Mouse (Mus musculus): ENCODE results near the gene Dzip3. TPM values are rescaled to one million over a fixed set of nuclear protein-coding genes. Genes with fewer than 3 reads are reported as not detected.

Dzip3 gene
- total RNA-seq (2021) (1 to 10 TPM; 7.6 to 8.3 TPM), polyA plus RNA-seq (2012; rRNA removed) (1.6 and 4.0 TPM in 2 replicates)
- long read RNA-seq, full-length matches to known transcripts: 2 of 7 reads
- long read RNA-seq, partial matches to known transcripts: 1 of 7 reads
- long read RNA-seq, other reads (novel, unspliced or antisense): 4 of 7 reads

DNA sequence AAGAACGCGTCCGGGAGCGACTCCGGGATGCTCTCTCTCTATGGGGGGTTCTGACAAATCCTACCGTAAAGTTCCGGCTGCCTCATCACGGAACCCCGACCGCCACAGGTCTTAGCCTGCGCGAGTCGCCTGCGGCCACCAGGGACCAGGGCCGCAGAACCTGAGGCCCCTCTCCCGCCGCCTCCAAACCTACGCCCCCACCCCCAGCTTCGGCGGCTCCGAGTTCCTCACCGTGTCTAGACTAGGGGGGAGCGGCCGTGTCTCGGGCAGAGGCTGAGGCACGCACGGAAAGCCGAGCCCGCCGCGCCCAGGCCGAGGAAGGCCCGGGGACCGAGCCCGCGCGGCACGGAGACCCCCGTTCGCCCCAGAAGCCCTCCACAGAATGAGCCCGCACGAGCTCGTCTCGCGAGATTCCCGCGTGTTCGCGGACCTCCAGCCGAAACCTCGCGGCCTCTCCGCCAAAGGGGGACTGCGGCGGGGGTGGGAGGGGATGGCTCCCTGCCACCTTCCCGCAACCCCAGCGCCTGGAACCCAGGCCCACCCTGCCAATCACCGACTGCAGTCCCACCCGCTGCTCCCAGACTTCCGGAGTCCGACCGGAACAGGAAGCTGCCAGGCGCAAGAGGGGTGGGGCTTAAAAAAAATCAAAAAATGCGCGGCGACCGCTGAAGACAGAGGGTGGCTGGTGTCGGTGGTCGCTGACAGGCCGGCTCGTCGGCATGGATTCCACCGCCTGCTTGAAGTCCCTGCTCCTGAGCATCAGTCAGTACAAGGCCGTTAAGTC is at the start of gene Dzip3, which contains the start of gene Cip2a:
Gene Dzip3, minus strand, starts transcription at position 607 of the 784 bp plus-strand sequence.
Gene Cip2a, plus strand, starts transcription at position 627 of the 784 bp plus-strand sequence.
- under 1% methylated on average over 74 of the region's 74 CpGs for WGBS
- Histone ChIP-seq H3K27ac (peak within 1 kb of the TSS; percentile 87), H3K36me3 (ENCODE audit: control insufficient read depth, insufficient read depth, low read length) (no peaks in the 10 kb centered on the region), H3K4me1 (ENCODE audit: control insufficient read depth, insufficient read depth, low read length) (peaks cover 1% of the 10 kb centered on the region), H3K9ac (ENCODE audit: low read depth, low read length) (peak within 1 kb of the TSS; percentile 100), H3K4me3 (peak within 1 kb of the TSS; percentile 94), H3K27me3 (ENCODE audit: control insufficient read depth, insufficient read depth, low read length) (no peaks in the 10 kb centered on the region), H3K79me2 (replicated peaks; ENCODE audit: control insufficient read depth, insufficient read depth, low read length) (0 out of 2 replicates have a peak, but pooled peaks cover 1% of the 10 kb centered on the region)
- peak; percentile 89 to 90 for DNase-seq
- TF ChIP-seq EP300 (IDR thresholded peaks at IDR 0.05; ENCODE audit: insufficient read depth, low read depth, low read length): peak; percentile 7; the same call in 1 of the 2 replicates
- peak; percentile 23 for TF ChIP-seq CTCF (IDR thresholded peaks at IDR 0.05)
- 0 out of 2 replicates have a peak, but pooled peaks have one; percentile 38 for TF ChIP-seq POLR2A (IDR thresholded peaks at IDR 0.05; ENCODE audit: insufficient read depth, low read depth, low read length)
- intact Hi-C loops (cut with DNase I): no loop called here

DNA sequence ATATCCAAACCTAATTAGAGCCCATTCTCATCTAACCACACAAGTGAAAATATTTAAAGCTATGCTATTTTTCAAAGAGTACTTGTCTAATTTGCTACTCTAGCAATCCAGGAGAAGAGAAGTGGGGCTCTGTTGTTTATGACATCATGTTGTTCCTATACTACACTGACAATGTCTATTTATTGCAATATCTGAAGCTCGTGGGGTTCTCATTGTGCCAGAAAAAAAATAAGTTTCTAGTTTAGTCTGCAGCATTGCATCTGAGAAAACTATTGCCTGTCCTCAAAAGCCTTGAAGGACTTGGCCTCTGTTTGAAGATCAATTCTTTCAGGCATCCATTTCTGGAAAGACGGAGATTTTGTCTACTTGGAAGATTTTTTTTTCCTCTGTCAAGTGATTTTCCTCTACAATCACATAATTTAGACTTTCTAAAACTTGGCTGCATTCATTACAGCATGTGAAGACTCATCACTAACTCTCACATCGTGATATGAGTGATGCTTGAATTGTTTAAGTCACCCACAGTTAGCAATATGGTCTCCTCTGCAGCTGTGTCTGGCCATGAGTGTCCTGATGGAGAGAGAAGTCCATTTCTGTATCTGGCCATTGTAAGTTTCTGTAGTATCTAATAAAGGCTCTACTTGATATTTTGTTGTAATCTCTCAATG is 46.7 kb upstream of the Dzip3 start:
- TF ChIP-seq EP300 (IDR thresholded peaks at IDR 0.05; ENCODE audit: insufficient read depth, low read depth, low read length) (no peak), CTCF (IDR thresholded peaks at IDR 0.05) (no peak), POLR2A (IDR thresholded peaks at IDR 0.05; ENCODE audit: insufficient read depth, low read depth, low read length) (no peak)
- DNase-seq: no peak
- H3K36me3 ChIP-seq (ENCODE audit: control insufficient read depth, insufficient read depth, low read length): no peaks in the 10 kb centered on the region
- intact Hi-C loops (cut with DNase I): no loop called here
- no peak overlapping the region for H3K9ac ChIP-seq (ENCODE audit: low read depth, low read length)
- no peaks in the 10 kb centered on the region for H3K4me1 ChIP-seq (ENCODE audit: control insufficient read depth, insufficient read depth, low read length)
- no peak overlapping the region for H3K4me3 ChIP-seq
- no peaks in the 10 kb centered on the region for H3K79me2 ChIP-seq (replicated peaks; ENCODE audit: control insufficient read depth, insufficient read depth, low read length)
- no peaks in the 10 kb centered on the region for H3K27me3 ChIP-seq (ENCODE audit: control insufficient read depth, insufficient read depth, low read length)
- H3K27ac ChIP-seq: no peak overlapping the region
- 67% methylated on average over 3 of the region's 3 CpGs for WGBS

DNA sequence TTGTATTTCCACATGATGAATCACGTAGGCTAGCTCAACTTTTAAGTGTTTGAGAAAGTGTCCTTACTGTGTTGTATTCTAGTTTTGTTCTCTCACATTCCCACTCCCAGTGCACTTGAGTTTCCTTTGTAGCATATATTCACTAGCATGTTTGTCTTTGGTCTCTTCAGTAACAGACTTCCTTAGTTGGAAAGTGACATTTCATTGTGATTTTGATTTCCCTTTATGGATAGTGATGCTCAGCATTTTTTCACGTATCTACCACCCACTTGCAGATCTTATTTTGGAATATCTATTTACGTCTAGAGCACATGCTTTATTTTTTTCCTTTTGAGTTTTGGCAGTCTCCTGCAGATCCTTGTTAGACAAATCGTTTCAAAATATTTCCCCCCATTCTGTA is 43.8 kb upstream of the Dzip3 start:
- Histone ChIP-seq H3K79me2 (replicated peaks; ENCODE audit: control insufficient read depth, insufficient read depth, low read length) (no peaks in the 10 kb centered on the region), H3K36me3 (ENCODE audit: control insufficient read depth, insufficient read depth, low read length) (no peaks in the 10 kb centered on the region), H3K4me1 (ENCODE audit: control insufficient read depth, insufficient read depth, low read length) (no peaks in the 10 kb centered on the region), H3K27ac (no peak overlapping the region), H3K27me3 (ENCODE audit: control insufficient read depth, insufficient read depth, low read length) (no peaks in the 10 kb centered on the region), H3K4me3 (no peak overlapping the region), H3K9ac (ENCODE audit: low read depth, low read length) (no peak overlapping the region)
- intact Hi-C loops (cut with DNase I): no loop called here
- DNase-seq: no peak
- TF ChIP-seq CTCF (IDR thresholded peaks at IDR 0.05) (no peak), EP300 (IDR thresholded peaks at IDR 0.05; ENCODE audit: insufficient read depth, low read depth, low read length) (no peak), POLR2A (IDR thresholded peaks at IDR 0.05; ENCODE audit: insufficient read depth, low read depth, low read length) (no peak)
- WGBS: 43% methylated on average over 4 of the region's 4 CpGs

DNA sequence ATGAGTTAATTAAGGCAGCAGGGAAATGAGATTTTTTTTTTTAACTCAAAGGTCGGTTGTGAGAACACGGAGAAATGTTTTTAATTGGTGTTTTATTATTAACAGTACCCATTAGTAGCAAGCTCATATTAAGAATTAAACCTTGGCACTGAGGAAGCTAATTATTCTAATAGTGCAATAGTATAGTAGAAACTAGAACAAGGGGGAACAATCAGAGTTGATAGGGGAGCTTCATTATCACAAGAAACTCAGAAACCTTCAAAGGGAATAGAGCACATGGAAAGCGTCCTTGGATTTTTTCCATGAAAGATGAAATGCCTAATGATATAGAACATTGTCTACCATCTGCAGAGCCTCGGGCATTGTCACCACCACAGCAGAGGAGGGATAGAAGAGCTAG is 41.9 kb upstream of the Dzip3 start:
- intact Hi-C loops (cut with DNase I): no loop called here
- DNase-seq: no peak
- H3K36me3 ChIP-seq (ENCODE audit: control insufficient read depth, insufficient read depth, low read length): no peaks in the 10 kb centered on the region
- H3K27me3 ChIP-seq (ENCODE audit: control insufficient read depth, insufficient read depth, low read length): no peaks in the 10 kb centered on the region
- no peaks in the 10 kb centered on the region for H3K79me2 ChIP-seq (replicated peaks; ENCODE audit: control insufficient read depth, insufficient read depth, low read length)
- no peak overlapping the region for H3K9ac ChIP-seq (ENCODE audit: low read depth, low read length)
- H3K4me1 ChIP-seq (ENCODE audit: control insufficient read depth, insufficient read depth, low read length): no peaks in the 10 kb centered on the region
- TF ChIP-seq CTCF (IDR thresholded peaks at IDR 0.05): no peak
- no peak for TF ChIP-seq POLR2A (IDR thresholded peaks at IDR 0.05; ENCODE audit: insufficient read depth, low read depth, low read length)
- no peak for TF ChIP-seq EP300 (IDR thresholded peaks at IDR 0.05; ENCODE audit: insufficient read depth, low read depth, low read length)
- H3K27ac ChIP-seq: no peak overlapping the region
- WGBS: 68% methylated on average over 4 of the region's 4 CpGs
- H3K4me3 ChIP-seq: no peak overlapping the region

DNA sequence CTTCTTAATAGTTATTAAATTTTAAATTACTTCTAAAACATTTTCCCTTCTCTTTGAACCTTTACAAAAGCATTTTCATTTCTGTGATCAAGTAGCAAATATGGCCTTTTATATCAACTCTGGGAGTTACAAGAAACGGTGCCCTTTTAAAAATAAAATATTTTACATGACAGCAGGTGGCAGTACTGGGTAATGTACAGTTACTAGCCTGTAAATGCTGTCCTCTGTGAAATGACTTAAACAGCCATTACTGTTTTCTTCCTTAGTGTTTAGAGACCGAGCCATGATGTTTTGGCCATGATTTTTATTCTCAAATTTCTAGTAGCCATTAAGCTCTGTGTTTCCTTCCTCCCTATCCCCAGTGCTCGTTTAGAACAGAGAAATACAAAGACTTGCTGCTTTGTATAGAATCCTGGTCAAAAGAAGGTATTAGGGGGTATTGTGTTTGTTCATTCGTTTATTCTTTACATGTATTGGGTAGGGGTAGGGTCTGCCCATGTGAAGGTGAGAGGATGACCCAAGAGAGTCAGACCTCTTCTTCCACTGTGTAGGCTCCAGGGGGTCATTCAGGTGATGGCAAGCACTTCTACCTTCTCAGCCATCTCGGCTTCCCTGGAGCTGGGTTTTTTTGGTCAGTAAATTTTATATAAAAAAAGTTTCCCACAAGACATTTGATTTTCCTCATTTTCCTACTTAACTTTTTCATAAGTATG is 22.8 kb upstream of the Dzip3 start:
- Histone ChIP-seq H3K4me3 (no peak overlapping the region), H3K36me3 (ENCODE audit: control insufficient read depth, insufficient read depth, low read length) (no peaks in the 10 kb centered on the region), H3K27me3 (ENCODE audit: control insufficient read depth, insufficient read depth, low read length) (no peaks in the 10 kb centered on the region), H3K4me1 (ENCODE audit: control insufficient read depth, insufficient read depth, low read length) (no peaks in the 10 kb centered on the region), H3K9ac (ENCODE audit: low read depth, low read length) (no peak overlapping the region), H3K27ac (no peak overlapping the region), H3K79me2 (replicated peaks; ENCODE audit: control insufficient read depth, insufficient read depth, low read length) (no peaks in the 10 kb centered on the region)
- TF ChIP-seq POLR2A (IDR thresholded peaks at IDR 0.05; ENCODE audit: insufficient read depth, low read depth, low read length) (no peak), CTCF (IDR thresholded peaks at IDR 0.05) (peak; percentile 61), EP300 (IDR thresholded peaks at IDR 0.05; ENCODE audit: insufficient read depth, low read depth, low read length) (no peak)
- DNase-seq: no peak
- WGBS: 62% methylated on average over 5 of the region's 5 CpGs
- intact Hi-C loops (cut with DNase I): no loop called here

All from heart, adult 2 months (tissue).